Mouse (Mus musculus): Measurements from ENCODE around the gene Ssxb5.
"Not testable (repeated sequence)": the region's sequence is repeated elsewhere in the genome, so short reads cannot be mapped to it uniquely, and the experiment has no call there.

Gene Ssxb5

GRCm38 (mm10) chrX:8803391-8803790 lies at the start of gene Ssxb5:
Ssxb5 (plus strand) TSS chrX:8803691.
- in situ Hi-C loops (cut with MboI, MseI), result not testable (repeated sequence)

- in situ Hi-C loops (cut with MboI, MseI), result no loop called here
These were observed 28.6 kb downstream of the Ssxb5 start for GRCm38 (mm10) chrX:8832043-8832442.

- in situ Hi-C loops (cut with MboI, MseI), result no loop called here
These were observed 40.2 kb downstream of the Ssxb5 start, which contains the start of gene Gm6592 for GRCm38 (mm10) chrX:8843694-8844093. Gm6592 (plus strand) TSS chrX:8843994.

GRCm38 (mm10) chrX:8852486-8852885 lies 49.0 kb downstream of the Ssxb5 start:
- in situ Hi-C loops (cut with MboI, MseI), result no loop called here

Measured in T-helper 2 cell (primary cell).